Comparison of ENCODE assay signal across 9 mouse cellular contexts in the genomic region with DNA sequence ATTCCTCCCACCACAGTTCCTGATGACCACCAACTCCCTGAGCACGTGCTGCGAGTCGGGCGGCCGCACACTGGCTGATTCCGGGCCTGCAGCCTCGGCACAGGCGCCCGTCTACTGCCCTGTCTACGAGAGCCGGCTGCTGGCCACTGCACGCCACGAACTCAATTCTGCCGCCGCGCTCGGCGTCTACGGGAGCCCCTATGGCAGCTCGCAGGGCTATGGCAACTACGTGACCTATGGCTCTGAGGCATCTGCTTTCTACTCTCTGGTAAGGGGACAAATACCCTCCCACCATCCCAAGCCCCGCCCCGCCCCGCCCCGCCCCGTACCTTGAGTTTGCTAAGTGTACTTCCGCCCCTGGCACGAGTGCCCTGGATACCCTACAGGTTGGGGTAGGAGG. TPM values are rescaled to one million over a fixed set of nuclear protein-coding genes. Genes with fewer than 3 reads are reported as not detected.
DNase-seq lines count a peak whose midpoint lies in the region; ATAC-seq and TF ChIP-seq lines count a peak whose summit lies in the region.
"Had no signal": no experiment of that assay in that cellular context is flagged by ENCODE, and none has a peak within 500 bp of the region (broad histone marks: within the 10 kb centered on the region; RNA-seq: fewer than 3 reads in every experiment).

No protein-coding gene starts in this region.

- no peak for TF ChIP-seq EP300 in stomach, postnatal 0 days (optimal IDR thresholded peaks at IDR 0.05)

- no peaks in the 10 kb centered on the region for H3K9me3 ChIP-seq in lung, embryonic 16.5 days (ENCODE audit: control insufficient read depth, low read length)
- no peaks in the 10 kb centered on the region for H3K9me3 ChIP-seq in hindbrain, embryonic 10.5 days
- no peaks in the 10 kb centered on the region for H3K9me3 ChIP-seq in liver, embryonic 12.5 days (replicated peaks)
- no peaks in the 10 kb centered on the region for H3K9me3 ChIP-seq in stomach, postnatal 0 days (ENCODE audit: control insufficient read depth, low read length)

- no peak overlapping the region for H3K9ac ChIP-seq in lung, embryonic 16.5 days (ENCODE audit: low read length)
- no peak overlapping the region for H3K9ac ChIP-seq in liver, embryonic 12.5 days
- no peak overlapping the region for H3K9ac ChIP-seq in stomach, postnatal 0 days (ENCODE audit: low read length)

- peak overlapping the region; percentile 51 for H3K4me2 ChIP-seq in lung, embryonic 16.5 days (ENCODE audit: low read depth, low read length)
- H3K4me2 ChIP-seq in liver, embryonic 12.5 days, result peak overlapping the region; percentile 35
- H3K4me2 ChIP-seq in stomach, postnatal 0 days (replicated peaks; ENCODE audit: low read depth), result peak overlapping the region; percentile 45

- no peak for TF ChIP-seq CTCF in stomach, postnatal 0 days (IDR thresholded peaks at IDR 0.05; ENCODE audit: low read depth)
- no peak for TF ChIP-seq CTCF in layer of hippocampus, adult 2 months (conservative IDR thresholded peaks at IDR 0.05)

- H3K27me3 ChIP-seq in lung, embryonic 16.5 days (ENCODE audit: control insufficient read depth, insufficient read depth, low read depth, low read length), result peaks cover 98% of the 10 kb centered on the region
- H3K27me3 ChIP-seq in hindbrain, embryonic 10.5 days (ENCODE audit: insufficient read depth, poor library complexity, severe bottlenecking), result peaks cover 100% of the 10 kb centered on the region
- H3K27me3 ChIP-seq in liver, embryonic 12.5 days (replicated peaks), result peaks cover 100% of the 10 kb centered on the region
- H3K27me3 ChIP-seq in stomach, postnatal 0 days (ENCODE audit: control insufficient read depth, insufficient read depth, low read length), result peaks cover 48% of the 10 kb centered on the region

- peaks cover 4% of the 10 kb centered on the region for H3K4me1 ChIP-seq in lung, embryonic 16.5 days (replicated peaks; ENCODE audit: control insufficient read depth, insufficient read depth, low read length)
- H3K4me1 ChIP-seq in hindbrain, embryonic 10.5 days (replicated peaks), result peaks cover 72% of the 10 kb centered on the region
- H3K4me1 ChIP-seq in liver, embryonic 12.5 days, result peaks cover 3% of the 10 kb centered on the region; the same call in 1 of the 2 replicates
- H3K4me1 ChIP-seq in stomach, postnatal 0 days (replicated peaks; ENCODE audit: control insufficient read depth, insufficient read depth), result no peaks in the 10 kb centered on the region

- peak overlapping the region; percentile 37 for H3K4me3 ChIP-seq in lung, embryonic 16.5 days (ENCODE audit: low read length)
- H3K4me3 ChIP-seq in hindbrain, embryonic 10.5 days, result peak overlapping the region; percentile 42
- H3K4me3 ChIP-seq in liver, embryonic 12.5 days, result 0 out of 2 replicates have a peak overlapping the region, but pooled peaks have one; percentile 13
- peak overlapping the region; percentile 16; the same call in 1 of the 2 replicates for H3K4me3 ChIP-seq in stomach, postnatal 0 days (ENCODE audit: low read depth, low read length)
- H3K4me3 ChIP-seq in layer of hippocampus, adult 2 months, result no peak overlapping the region

- 2% methylated on average over 28 of the region's 28 CpGs for WGBS in lung, embryonic 16.5 days
- 1% methylated on average over 28 of the region's 28 CpGs for WGBS in hindbrain, embryonic 10.5 days
- 3% methylated on average over 28 of the region's 28 CpGs for WGBS in liver, embryonic 12.5 days (ENCODE audit: insufficient replicate concordance)
- 3% methylated on average over 28 of the region's 28 CpGs for WGBS in stomach, postnatal 0 days

- peak; percentile 24; the same call in 1 of the 2 replicates for ATAC-seq in lung, embryonic 16.5 days (ENCODE audit: low read depth)
- peak; percentile 20; the same call in 1 of the 2 replicates for ATAC-seq in liver, embryonic 12.5 days
- ATAC-seq in stomach, postnatal 0 days (ENCODE audit: low FRiP score, low TSS enrichment), result peak; percentile 57
- ATAC-seq: Patski had no signal

- H3K36me3 ChIP-seq in lung, embryonic 16.5 days (ENCODE audit: control insufficient read depth, insufficient read depth, low read length), result no peaks in the 10 kb centered on the region
- H3K36me3 ChIP-seq in hindbrain, embryonic 10.5 days, result no peaks in the 10 kb centered on the region
- no peaks in the 10 kb centered on the region for H3K36me3 ChIP-seq in liver, embryonic 12.5 days
- H3K36me3 ChIP-seq in stomach, postnatal 0 days (ENCODE audit: control insufficient read depth, insufficient read depth, low read length), result no peaks in the 10 kb centered on the region

- no peak for DNase-seq in lung, adult 18-20 months
- peak; percentile 68 for DNase-seq in hindbrain, embryonic 10.5 days (ENCODE audit: low spot score)
- peak; percentile 43 for DNase-seq in stomach, postnatal 0 days (ENCODE audit: low spot score)
- no peak for DNase-seq in layer of hippocampus, adult 2 months (ENCODE audit: low spot score in 2 of 2)
- no peak for DNase-seq in left cerebral cortex, postnatal 36 days (ENCODE audit: low spot score in 2 of 2)
- DNase-seq in adipocyte (ENCODE audit: low spot score), result no peak

- intact Hi-C loops in left cerebral cortex, postnatal 36 days (cut with DNase I), result no loop called here

- no peak overlapping the region for H3K27ac ChIP-seq in lung, embryonic 16.5 days (ENCODE audit: low read length)
- H3K27ac ChIP-seq in hindbrain, embryonic 10.5 days, result peak overlapping the region; percentile 46
- H3K27ac ChIP-seq in liver, embryonic 12.5 days, result no peak overlapping the region
- H3K27ac ChIP-seq in stomach, postnatal 0 days (replicated peaks), result no peak overlapping the region
- no peak overlapping the region for H3K27ac ChIP-seq in layer of hippocampus, adult 2 months

RNA-seq across cellular contexts. Expression of a gene that starts 5.2 kb away (rescaled TPM):
- polyA plus RNA-seq in lung, embryonic 16.5 days (2015; fragmentation: Nextera tagmentation; extraction: Ambion mirVana), result 0.20 TPM in 1 of 2 replicates, not detected in the other
- 5.4 and 8.0 TPM in 2 replicates for polyA plus RNA-seq in hindbrain, embryonic 10.5 days (2016; fragmentation: Nextera tagmentation; extraction: Ambion mirVana)
- 0.06 TPM in 1 of 2 replicates, not detected in the other for polyA plus RNA-seq in liver, embryonic 12.5 days (2016; fragmentation: Nextera tagmentation; extraction: Ambion mirVana)
- not detected in 2 replicates for polyA plus RNA-seq in stomach, postnatal 0 days (2015; fragmentation: Nextera tagmentation; extraction: Ambion mirVana)
- not detected for total RNA-seq in layer of hippocampus, adult 2 months (2021)
- total RNA-seq in left cerebral cortex, postnatal 36 days (2021), result not detected
- polyA plus RNA-seq: Patski had no signal

Comparison
In these comparisons a context has a peak if more than half of its experiments do, and no peak if none do; other contexts are left out.
1. DNase-seq: peak in hindbrain, embryonic 10.5 days (single experiment) and stomach, postnatal 0 days (single experiment); none in lung, adult 18-20 months (0 of 2), layer of hippocampus, adult 2 months (0 of 2), left cerebral cortex, postnatal 36 days (0 of 2) and adipocyte (single experiment).
2. Peak in every context shown above with its lines, with median percentiles within 50 percentile points of each other: ATAC-seq and H3K4me2 ChIP-seq.